Mouse (Mus musculus): ENCODE measurements around the gene Cd55.
"Not testable (repeated sequence)": the region's sequence is repeated elsewhere in the genome, so short reads cannot be mapped to it uniquely, and the experiment has no call there.

Cd55 gene

GRCm38 (mm10) chr1:130462084-130462861, at the start of gene Cd55:
Cd55 (minus strand) TSS chr1:130462744.
- peak; percentile 76 to 85 for DNase-seq (ENCODE audit: low spot score in 2 of 2)

GRCm38 (mm10) chr1:130511823-130512370, 49.4 kb upstream of the Cd55 start:
- no peak for DNase-seq (ENCODE audit: low spot score in 2 of 2)

GRCm38 (mm10) chr1:130508957-130509350, 46.4 kb upstream of the Cd55 start:
- no peak for DNase-seq (ENCODE audit: low spot score in 2 of 2)

GRCm38 (mm10) chr1:130508030-130508956, 45.7 kb upstream of the Cd55 start:
- no peak for DNase-seq (ENCODE audit: low spot score in 2 of 2)

GRCm38 (mm10) chr1:130507408-130507807, 44.9 kb upstream of the Cd55 start:
- no peak for DNase-seq (ENCODE audit: low spot score in 2 of 2)

- no peak for DNase-seq (ENCODE audit: low spot score in 2 of 2)
These were observed 37.4 kb upstream of the Cd55 start for GRCm38 (mm10) chr1:130499962-130500361.

- no peak for DNase-seq (ENCODE audit: low spot score in 2 of 2)
These were observed 35.8 kb upstream of the Cd55 start for GRCm38 (mm10) chr1:130498331-130498730.

- no peak for DNase-seq (ENCODE audit: low spot score in 2 of 2)
These were observed 24.4 kb upstream of the Cd55 start for GRCm38 (mm10) chr1:130486816-130487545.

- no peak for DNase-seq (ENCODE audit: low spot score in 2 of 2)
These were observed 23.5 kb upstream of the Cd55 start for GRCm38 (mm10) chr1:130485828-130486620.

- DNase-seq (ENCODE audit: low spot score in 2 of 2), result no peak
These were observed 22.8 kb upstream of the Cd55 start for GRCm38 (mm10) chr1:130485376-130485775.

- DNase-seq (ENCODE audit: low spot score in 2 of 2), result no peak
These were observed 12.4 kb upstream of the Cd55 start for GRCm38 (mm10) chr1:130474936-130475335.

- DNase-seq (ENCODE audit: low spot score in 2 of 2), result no peak
These were observed 11.7 kb upstream of the Cd55 start for GRCm38 (mm10) chr1:130474226-130474625.

- DNase-seq (ENCODE audit: low spot score in 2 of 2), result no peak
These were observed 7.5 kb upstream of the Cd55 start for GRCm38 (mm10) chr1:130470074-130470473.

- DNase-seq (ENCODE audit: low spot score in 2 of 2), result no peak
These were observed 4.9 kb upstream of the Cd55 start for GRCm38 (mm10) chr1:130467453-130467852.

GRCm38 (mm10) chr1:130464173-130464572, 1.6 kb upstream of the Cd55 start:
- no peak for DNase-seq (ENCODE audit: low spot score in 2 of 2)

- DNase-seq (ENCODE audit: low spot score in 2 of 2), result no peak
These were observed 323 bp upstream of the Cd55 start for GRCm38 (mm10) chr1:130462867-130463266.

- DNase-seq (ENCODE audit: low spot score in 2 of 2), result no peak
These were observed 7.4 kb downstream of the Cd55 start for GRCm38 (mm10) chr1:130455111-130455510.

- not testable (repeated sequence) for DNase-seq (ENCODE audit: low spot score in 2 of 2)
These were observed 19.6 kb downstream of the Cd55 start for GRCm38 (mm10) chr1:130442930-130443329.

GRCm38 (mm10) chr1:130430920-130431319, 31.6 kb downstream of the Cd55 start:
- DNase-seq (ENCODE audit: low spot score in 2 of 2), result no peak

- not testable (repeated sequence) for DNase-seq (ENCODE audit: low spot score in 2 of 2)
These were observed 33.9 kb downstream of the Cd55 start for GRCm38 (mm10) chr1:130428667-130429066.

All from frontal cortex, postnatal 14 days (tissue).